Mouse (Mus musculus) adrenal gland (tissue): ENCODE measurements at regions not wholly inside any gene's neighbourhood (a gene's known extent, or its start where the extent isn't known, plus 50 kb on each side); places are given as distances from the start of the nearest gene placed in this dataset.

Experiments
- intact Hi-C: fragments of 180-260 bp; cut with DNase I; formaldehyde crosslinking; loops from one replicate; pipeline ENCODE4 v1.15.1; 2025

DNA sequence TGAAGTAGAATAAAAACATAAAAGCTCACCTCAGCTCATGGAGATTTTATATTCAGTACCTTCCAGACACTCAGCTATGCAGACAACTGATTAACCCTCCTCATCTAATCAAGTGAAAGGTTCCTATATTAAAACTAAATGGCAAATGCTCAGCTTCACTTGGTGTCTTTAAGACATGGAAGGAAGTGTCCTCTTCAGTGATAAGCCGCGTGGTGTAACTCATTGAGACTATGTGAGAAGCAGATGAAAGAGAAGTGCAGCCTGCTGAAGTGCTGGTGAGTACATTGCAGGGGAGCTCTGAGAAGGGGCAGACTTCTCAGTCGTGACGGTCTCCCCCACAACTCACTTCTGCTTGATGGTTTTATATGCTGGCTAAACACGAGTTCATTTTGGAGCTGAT, 86.6 kb upstream of the Lgalsl start:
- intact Hi-C loops = loop anchor here (5.0 to 10.0 kb wide), 2 partner anchors 40 to 463 kb away; no protein-coding TSS in a partner anchor

- intact Hi-C loops = no loop called here
Observed at GRCm38 (mm10) chr11:20923115-20923514, 92.3 kb upstream of the Lgalsl start.

DNA sequence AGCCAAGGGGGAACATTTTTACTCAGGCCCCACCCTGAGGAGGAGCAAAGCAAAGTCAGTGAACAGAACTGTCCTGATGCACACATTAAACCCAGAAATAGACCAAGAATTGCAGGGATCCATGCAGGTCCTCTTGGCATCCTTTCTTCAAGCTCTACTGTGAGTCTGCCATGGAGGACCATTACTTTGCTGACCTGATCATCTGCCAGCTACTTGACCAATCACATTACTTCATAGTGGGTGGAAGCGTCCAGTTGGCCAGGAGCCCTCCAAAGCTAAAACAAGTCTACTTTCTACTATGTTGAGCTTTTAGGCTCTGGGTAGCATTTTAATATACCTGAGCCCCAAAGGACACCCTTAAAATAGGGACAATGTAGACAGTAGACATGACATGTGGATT, 98.6 kb upstream of the Lgalsl start:
- intact Hi-C loops = no loop called here

- intact Hi-C loops = no loop called here
Observed at GRCm38 (mm10) chr11:20930045-20930444, 99.2 kb upstream of the Lgalsl start.

- intact Hi-C loops = no loop called here
Observed at GRCm38 (mm10) chr11:20930573-20930972, 99.7 kb upstream of the Lgalsl start.

DNA sequence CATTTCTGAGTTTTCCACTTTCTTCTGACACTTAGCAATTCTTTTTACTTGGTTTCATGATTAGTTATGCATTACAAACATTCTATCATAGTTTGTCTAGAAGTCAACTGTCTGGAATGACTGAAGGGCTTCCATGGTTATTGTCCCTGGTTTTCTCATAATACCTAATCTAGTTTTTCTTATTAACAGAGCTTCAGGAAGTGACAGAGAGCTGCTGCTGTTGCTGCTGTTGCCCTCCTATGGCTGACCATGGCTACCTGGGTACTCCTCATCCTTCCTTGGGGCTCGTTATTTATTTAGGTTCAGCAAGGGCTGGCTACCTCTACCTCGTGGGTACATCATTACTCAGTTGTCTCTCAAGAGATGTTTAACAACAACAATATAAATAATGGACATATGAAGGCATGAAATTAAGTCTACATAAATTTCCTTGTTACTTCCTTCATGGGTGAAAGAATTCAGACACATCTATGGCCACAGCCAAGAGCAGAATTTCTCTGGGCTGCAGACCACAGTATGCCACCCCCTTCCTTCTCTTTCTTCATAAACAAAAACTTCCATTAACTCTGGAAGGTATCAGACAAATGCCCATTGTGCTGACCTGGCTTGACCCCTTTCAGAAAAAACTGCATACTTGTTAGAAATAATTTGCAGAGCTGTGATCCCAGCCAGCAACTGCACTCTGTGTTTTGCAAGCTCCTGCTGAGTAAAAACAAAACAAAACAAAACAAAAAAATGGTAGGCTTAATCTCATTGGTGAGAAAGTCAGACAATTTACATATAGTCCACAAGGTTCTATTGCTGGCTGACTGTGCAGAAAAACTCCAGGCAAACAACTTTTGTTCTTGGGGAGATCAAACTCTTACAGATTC, 103.6 kb upstream of the Lgalsl start:
- intact Hi-C loops = no loop called here

DNA sequence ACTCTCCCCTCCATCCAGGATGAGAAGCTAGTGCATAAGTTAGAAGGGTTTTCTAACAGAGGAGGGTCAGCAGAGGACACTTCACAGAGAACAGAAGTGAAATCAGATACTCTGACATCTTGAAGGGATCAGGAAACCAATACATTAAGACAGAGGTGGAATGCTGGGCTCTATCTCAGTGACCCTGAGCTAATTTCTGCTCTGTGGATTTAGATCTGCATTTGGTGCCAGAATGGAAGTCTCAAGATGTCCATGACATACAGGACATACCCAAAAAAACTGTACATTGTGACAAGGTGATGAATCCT, 104.2 kb upstream of the Lgalsl start:
- intact Hi-C loops = no loop called here

DNA sequence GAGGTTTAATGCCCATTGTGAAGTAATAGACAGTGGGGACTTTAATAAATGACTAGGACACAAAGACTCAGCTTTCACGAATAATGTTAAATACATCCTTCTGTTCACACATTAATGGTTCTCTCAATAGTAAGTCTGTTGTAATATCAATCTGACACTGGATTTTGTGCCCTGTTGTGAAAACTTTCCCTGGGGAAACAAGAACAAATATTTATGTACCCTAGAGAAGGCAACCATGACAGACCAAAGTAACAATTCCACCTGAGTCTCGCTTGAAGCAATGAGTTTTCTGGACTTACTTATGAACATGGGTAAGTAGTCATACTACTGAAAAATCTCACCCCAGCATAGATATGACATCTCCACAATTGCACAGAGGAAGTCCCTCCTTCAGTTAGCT, 105.1 kb upstream of the Lgalsl start:
- intact Hi-C loops = no loop called here

DNA sequence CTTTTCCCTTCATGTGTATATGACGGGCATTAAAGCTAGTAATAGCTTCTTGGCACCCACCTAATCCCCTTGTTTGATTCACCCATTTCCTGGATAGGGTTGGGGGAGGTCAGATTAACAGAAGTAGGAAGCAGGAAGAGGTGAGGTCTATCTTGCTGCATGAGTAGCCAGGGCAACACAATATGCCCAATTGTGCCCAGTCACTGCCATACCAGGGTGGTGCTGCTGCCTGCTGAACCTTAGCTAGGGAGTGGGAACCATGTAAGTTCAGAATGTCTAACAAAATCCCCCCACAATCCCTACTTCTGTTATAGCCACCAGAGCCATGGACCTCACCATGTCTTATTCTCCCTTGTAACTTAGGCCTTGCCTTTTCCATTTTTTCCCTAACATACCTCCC, 106.1 kb upstream of the Lgalsl start:
- intact Hi-C loops = no loop called here

DNA sequence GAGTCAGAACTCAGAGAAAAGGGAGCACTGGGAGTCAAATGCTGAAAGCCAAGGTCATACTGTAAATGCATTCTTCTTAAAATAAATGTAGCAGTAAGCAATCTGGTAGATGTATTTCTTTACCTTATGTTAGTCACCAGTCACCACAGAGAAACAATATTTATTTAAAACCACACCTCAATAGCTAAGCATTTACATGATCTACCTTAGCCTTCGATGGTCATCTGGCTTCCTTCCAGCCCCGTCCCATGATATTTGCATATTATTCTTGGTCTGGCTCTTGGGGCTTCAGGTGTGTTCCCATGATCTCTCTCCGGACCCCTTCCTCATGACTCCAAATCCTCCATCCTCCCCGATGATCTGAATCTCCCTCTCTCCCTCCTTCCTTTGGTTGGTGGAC, 107.1 kb upstream of the Lgalsl start:
- intact Hi-C loops = no loop called here

DNA sequence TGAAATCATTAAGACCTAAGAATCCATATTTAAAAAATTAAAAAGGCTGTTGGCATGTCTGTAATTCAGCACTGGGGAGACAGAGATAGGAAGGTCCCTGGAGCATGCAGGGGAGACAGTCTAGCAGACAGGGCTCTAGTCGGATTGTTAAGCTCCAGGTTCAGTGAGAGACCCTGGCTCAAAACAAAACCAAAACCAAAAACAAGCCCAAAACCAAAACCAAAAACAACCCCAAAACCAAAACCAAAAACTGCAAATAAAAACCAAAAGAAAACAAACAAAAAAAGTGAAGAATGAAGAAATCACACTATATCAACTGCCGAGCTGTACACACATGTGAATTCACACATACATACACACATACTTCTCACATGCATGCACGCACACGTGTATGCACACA, 108.8 kb upstream of the Lgalsl start:
- intact Hi-C loops = no loop called here

GRCm38 (mm10) chr11:20941546-20941945, 110.7 kb upstream of the Lgalsl start:
- intact Hi-C loops = no loop called here

- intact Hi-C loops = loop anchor here (5.0 kb wide), 1 partner anchor 38 kb away; no protein-coding TSS in a partner anchor
Observed at GRCm38 (mm10) chr11:20955561-20955960, 124.7 kb upstream of the Lgalsl start.

DNA sequence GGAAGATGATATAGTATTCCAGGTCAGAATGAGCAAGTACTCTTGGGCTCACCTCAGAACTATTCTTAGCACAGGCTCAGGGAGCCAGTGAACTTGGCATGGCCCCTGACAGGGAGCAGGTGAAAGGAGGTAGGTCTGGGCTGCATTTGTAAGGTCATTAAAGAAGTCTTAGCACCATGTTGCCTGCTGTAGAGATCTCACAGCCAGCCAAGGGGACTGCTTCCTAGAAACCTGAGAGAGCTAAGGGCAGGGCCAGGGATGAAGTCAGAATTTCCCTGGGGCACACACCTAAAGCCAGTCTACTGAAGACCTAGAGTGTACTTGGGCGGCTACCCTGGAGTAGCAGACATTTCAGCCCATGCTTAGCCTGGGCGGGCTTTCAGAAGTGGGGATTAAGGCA, 126.9 kb upstream of the Lgalsl start:
- intact Hi-C loops = loop anchor here (5.0 kb wide), 1 partner anchor 40 kb away; no protein-coding TSS in a partner anchor

DNA sequence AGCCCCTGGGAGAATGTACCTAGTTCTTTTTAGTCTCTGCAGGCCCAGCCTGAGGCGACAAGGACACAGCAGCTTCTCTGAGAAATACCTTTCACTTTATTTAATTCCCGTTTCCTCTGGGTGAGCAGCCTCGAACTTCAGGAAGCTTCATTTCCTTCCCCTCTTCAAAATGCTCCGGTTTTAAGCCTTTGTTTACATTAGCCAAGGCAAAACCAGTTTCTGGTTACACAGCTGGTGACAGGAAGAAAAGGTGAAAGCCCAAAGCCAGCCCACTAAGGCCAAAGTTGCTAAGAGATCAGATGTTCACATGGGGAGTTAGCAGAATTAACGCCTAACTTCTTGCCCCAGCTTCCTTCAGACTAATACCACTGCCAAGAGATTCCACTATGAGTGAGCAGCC, 127.4 kb upstream of the Lgalsl start:
- intact Hi-C loops = loop anchor here (5.0 kb wide), 1 partner anchor 41 kb away; no protein-coding TSS in a partner anchor

DNA sequence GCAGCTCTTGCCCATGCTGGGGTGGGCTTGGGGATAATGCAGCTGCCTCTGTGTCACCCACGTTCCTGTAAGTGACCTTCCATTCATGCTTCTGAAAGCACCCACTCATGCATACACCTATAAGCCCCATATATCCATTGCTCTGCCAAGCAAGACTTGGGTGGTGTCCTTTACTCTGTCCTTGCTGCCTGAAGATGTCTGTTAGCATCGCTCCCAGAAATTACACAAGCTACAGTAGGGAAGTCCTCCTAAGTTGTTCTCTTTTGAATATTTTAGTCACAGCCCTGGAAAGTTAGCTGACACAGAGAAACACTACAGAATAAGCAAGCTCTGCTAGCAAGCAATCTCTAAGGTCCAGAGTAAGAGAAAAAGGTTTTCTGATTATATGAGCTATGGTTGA, 129.2 kb upstream of the Lgalsl start:
- intact Hi-C loops = no loop called here

GRCm38 (mm10) chr11:20960750-20961149, 129.9 kb upstream of the Lgalsl start:
- intact Hi-C loops = no loop called here

GRCm38 (mm10) chr11:20961626-20962025, 129.5 kb upstream of the Peli1 start:
- intact Hi-C loops = no loop called here

DNA sequence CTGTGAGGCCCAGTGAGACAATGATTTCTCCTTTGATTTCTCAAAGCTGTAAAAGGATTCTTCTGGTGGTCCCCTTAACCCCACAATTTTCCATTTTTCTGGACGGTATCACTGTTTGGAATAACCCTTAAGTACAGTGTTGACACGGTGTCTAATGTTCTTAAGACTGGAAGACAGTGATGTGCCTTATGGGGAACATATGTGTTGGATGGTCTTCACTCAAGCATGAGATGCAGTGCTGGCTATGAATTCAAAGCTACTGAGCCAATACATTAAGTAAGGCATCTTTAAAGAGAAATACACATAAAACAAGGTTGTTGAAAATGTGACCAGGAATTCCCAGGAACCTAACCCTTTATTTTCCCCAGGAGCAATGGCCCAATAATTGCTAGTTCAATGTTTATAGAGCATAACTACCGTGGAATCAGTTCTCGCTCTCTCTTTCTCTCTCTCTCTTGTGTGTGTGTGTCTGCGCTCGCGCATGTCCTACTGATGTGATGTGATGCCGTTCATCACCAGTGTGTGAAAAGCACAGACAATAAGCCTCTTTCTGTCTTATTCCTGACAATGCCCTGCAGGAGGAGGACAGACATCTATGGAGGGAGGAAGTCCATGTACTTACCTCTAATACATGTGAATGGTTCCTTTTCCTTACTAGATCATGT, 125.4 kb upstream of the Peli1 start:
- intact Hi-C loops = no loop called here

DNA sequence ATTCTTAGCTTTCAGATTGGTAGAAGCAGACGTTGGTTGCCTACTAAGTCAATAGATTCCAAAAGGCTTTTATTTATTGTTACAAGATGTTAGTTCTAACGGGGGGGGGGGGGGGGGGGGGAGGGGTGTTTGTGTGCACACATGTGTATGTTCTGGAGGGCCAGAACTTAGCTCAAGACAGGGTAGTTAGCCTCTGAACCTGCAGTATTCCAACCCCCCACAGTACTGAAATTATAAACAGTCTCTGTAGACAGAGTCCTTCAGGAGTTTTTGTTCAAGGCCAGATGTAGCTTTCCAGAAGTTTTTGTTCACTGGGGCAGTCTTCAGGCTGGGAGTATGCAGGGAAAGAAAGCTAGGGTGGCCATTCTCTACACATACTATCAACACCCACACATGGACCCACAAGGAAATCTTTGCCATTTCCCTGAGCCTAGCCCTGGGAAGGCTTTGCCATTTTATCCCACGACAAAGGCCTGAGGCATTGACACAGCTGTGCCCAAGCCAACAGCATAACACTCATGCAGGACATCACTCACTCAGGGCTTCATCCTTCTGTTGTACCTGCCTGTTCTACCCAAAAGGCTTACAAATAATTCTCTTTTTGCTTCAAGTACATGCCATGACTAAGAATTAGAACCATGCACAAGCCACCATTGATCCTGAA, 123.6 kb upstream of the Peli1 start:
- intact Hi-C loops = no loop called here

- intact Hi-C loops = no loop called here
Observed at GRCm38 (mm10) chr11:20968341-20968740, 122.8 kb upstream of the Peli1 start.

DNA sequence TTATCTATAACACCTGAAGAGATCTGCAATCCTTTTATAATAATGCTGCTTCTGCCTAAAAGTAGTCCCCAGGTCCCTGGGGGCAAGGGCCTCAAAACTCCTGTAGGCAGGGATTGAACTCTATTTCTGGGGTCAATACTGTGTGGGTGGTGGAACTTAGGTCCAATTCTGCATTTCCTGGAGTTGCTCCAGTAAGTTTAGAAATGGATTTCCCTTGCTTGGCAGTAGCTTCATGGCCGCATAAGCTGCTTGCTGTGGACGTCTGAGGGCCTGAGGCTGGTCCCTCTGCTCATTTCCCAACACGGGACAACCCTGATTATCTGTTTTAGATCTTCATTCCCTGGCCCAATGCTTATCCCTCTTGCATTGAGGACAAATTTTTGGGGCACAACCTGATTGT, 118.0 kb upstream of the Peli1 start:
- intact Hi-C loops = no loop called here
